Mouse (Mus musculus) midbrain, postnatal 0 days (tissue): ENCODE measurements around the gene Pcare. TPM values are rescaled to one million over a fixed set of nuclear protein-coding genes. Genes with fewer than 3 reads are reported as not detected.
A peak's percentile ranks its signal among the peaks of the same experiment; 100 is the strongest.

Source experiments
- ATAC-seq: fragments of 200-750 bp; cut with Nextera tagmentation; 2 replicates; pipeline ENCODE4 v1.8.0; 2017; ENCODE audit warnings: moderate number of reproducible peaks, mild to moderate bottlenecking, moderate TSS enrichment, moderate library complexity; ENCODE audit not compliant: low FRiP score
- DNase-seq: peaks from one replicate; pipeline ENCODE4 v3.0.0-alpha.2; 2015; ENCODE audit warnings: low spot score
- H3K27ac ChIP-seq: fragments of 300-500 bp; sonication (generic); 2 replicates; pipeline ENCODE4 v1.5.1; 2014; ENCODE audit warnings: low read depth, mild to moderate bottlenecking, low read length, mixed read lengths
- H3K27me3 ChIP-seq: fragments of 300-500 bp; sonication (generic); 2 replicates; pipeline ENCODE4 v1.6.1; 2014; ENCODE audit warnings: low read length, control low read depth, mixed read lengths; ENCODE audit not compliant: insufficient read depth
- H3K36me3 ChIP-seq: fragments of 300-500 bp; sonication (generic); 2 replicates; pipeline ENCODE4 v1.6.1; 2014; ENCODE audit warnings: low read length, control low read depth, mixed read lengths; ENCODE audit not compliant: insufficient read depth
- H3K4me1 ChIP-seq: fragments of 300-500 bp; sonication (generic); 2 replicates; pipeline ENCODE4 v1.6.1; 2014; ENCODE audit warnings: mild to moderate bottlenecking, control low read depth, antibody characterized with exemption, low read length, mixed read lengths; ENCODE audit not compliant: insufficient read depth
- H3K4me2 ChIP-seq: fragments of 300-500 bp; sonication (generic); 2 replicates; pipeline ENCODE4 v1.6.1; 2014; ENCODE audit warnings: low read depth, mild to moderate bottlenecking, low read length, mixed read lengths; ENCODE audit not compliant: poor library complexity, severe bottlenecking
- H3K4me3 ChIP-seq: fragments of 300-500 bp; sonication (generic); 2 replicates; pipeline ENCODE4 v1.5.1; 2014; ENCODE audit warnings: low read depth, mild to moderate bottlenecking, low read length, moderate library complexity
- H3K9ac ChIP-seq: fragments of 300-500 bp; sonication (generic); replicated peaks from 2 replicates; pipeline ENCODE4 v1.6.1; 2014; ENCODE audit warnings: mild to moderate bottlenecking, low read length, moderate library complexity, mixed read lengths; ENCODE audit not compliant: poor library complexity, severe bottlenecking
- H3K9me3 ChIP-seq: fragments of 300-500 bp; sonication (generic); 2 replicates; pipeline ENCODE4 v1.6.1; 2016; ENCODE audit warnings: low read length, control low read depth
- CTCF ChIP-seq: IDR thresholded peaks from 2 replicates; pipeline ENCODE4 v1.5.1; 2016; ENCODE audit warnings: antibody characterized with exemption, mild to moderate bottlenecking
- WGBS: fragments of 180-500 bp; shearing (Covaris S2); extraction: QIAGEN DNeasy Blood & Tissue Kit; methylation state at CpG from one replicate; pipeline ENCODE4 v1.1.7; 2014; 5-methylcytosine and 5-hydroxymethylcytosine counted together
- polyA plus RNA-seq: library from polyadenylated mRNA; unstranded; fragments of >200 nt; fragmentation: Nextera tagmentation; extraction: Ambion mirVana; gene quantifications from 2 replicates; pipeline ENCODE4 v1.2.1, GENCODE M21; 2015
- total RNA-seq: library from RNA; depleted of rRNA; stranded (reverse); fragments of >200 nt; gene quantifications from 2 replicates; pipeline ENCODE4 v1.2.3, GENCODE M21; 2014

Gene Pcare
- total and polyA plus RNA-seq, 2 experiments from 2014 or later: 0.11 TPM; not detected in 1

DNA sequence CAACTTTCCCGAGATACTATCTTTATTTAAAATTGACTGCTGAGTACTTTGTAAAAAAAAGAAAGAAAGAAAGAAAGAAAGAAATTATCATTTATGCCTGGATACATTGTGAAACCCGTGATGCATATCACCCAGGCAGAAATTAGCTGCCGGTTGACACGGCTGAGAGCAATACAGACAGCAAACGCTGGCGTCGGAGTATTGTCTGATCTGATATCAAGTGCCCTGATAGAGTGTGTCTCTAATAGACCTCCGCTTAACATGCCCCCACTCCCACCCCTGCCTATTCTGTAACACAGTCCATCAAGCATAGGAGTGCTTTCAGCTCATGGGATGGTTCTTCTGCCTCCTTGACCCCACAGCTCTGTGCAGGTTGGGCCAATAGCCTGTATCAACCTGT is 5.1 kb downstream of the Pcare start:
- H3K4me3 ChIP-seq: no peak overlapping the region
- TF ChIP-seq CTCF: no peak
- WGBS: 59% methylated on average over 8 of the region's 8 CpGs
- H3K27ac ChIP-seq: no peak overlapping the region
- H3K9ac ChIP-seq: no peak overlapping the region
- H3K9me3 ChIP-seq: no peaks in the 10 kb centered on the region
- H3K36me3 ChIP-seq: no peaks in the 10 kb centered on the region
- H3K4me1 ChIP-seq: no peaks in the 10 kb centered on the region
- ATAC-seq (no peak), DNase-seq (no peak)
- no peaks in the 10 kb centered on the region for H3K27me3 ChIP-seq
- H3K4me2 ChIP-seq: no peak overlapping the region

DNA sequence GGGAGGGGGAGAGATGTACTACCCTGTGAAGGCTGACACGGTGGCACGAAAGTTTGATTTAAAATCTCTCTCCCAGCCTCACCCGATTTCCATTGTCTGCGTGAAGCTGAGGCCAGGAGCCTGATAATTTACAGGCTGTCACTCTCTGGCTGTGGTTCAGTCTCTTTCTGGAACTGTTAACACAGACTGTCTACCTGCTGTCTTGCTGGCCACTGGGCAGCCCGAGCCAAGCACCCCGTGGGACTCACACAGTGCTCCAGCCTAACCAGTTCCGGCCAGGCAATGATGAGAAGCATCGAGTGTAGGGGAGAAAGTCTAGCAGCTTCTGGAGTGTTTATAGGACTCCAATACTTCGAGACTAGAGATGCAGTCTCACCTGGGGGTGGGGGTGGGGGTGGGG is 6.6 kb downstream of the Pcare start:
- 75% methylated on average over 9 of the region's 9 CpGs for WGBS
- no peak overlapping the region for H3K9ac ChIP-seq
- H3K4me2 ChIP-seq: no peak overlapping the region
- no peaks in the 10 kb centered on the region for H3K9me3 ChIP-seq
- no peak overlapping the region for H3K4me3 ChIP-seq
- no peak overlapping the region for H3K27ac ChIP-seq
- no peaks in the 10 kb centered on the region for H3K27me3 ChIP-seq
- no peak for TF ChIP-seq CTCF
- ATAC-seq (no peak), DNase-seq (peak; percentile 19)
- H3K4me1 ChIP-seq: no peaks in the 10 kb centered on the region
- H3K36me3 ChIP-seq: no peaks in the 10 kb centered on the region

GRCm38 (mm10) chr17:71742935-71743334 is 9.8 kb downstream of the Pcare start:
- Histone ChIP-seq H3K9me3 (no peaks in the 10 kb centered on the region), H3K4me1 (no peaks in the 10 kb centered on the region), H3K9ac (no peak overlapping the region), H3K27me3 (no peaks in the 10 kb centered on the region), H3K27ac (no peak overlapping the region), H3K36me3 (no peaks in the 10 kb centered on the region), H3K4me2 (no peak overlapping the region), H3K4me3 (no peak overlapping the region)
- peak; percentile 34 for DNase-seq
- WGBS: 31% methylated on average over 5 of the region's 5 CpGs
- TF ChIP-seq CTCF: no peak
- no peak for ATAC-seq

- ATAC-seq: no peak
- Histone ChIP-seq H3K4me3 (no peak overlapping the region), H3K27me3 (no peaks in the 10 kb centered on the region), H3K4me1 (no peaks in the 10 kb centered on the region), H3K4me2 (no peak overlapping the region), H3K9me3 (no peaks in the 10 kb centered on the region), H3K27ac (no peak overlapping the region), H3K9ac (no peak overlapping the region), H3K36me3 (no peaks in the 10 kb centered on the region)
- WGBS: 86% methylated on average over 3 of the region's 3 CpGs
- TF ChIP-seq CTCF: no peak
- no peak for DNase-seq
These were observed 10.5 kb downstream of the Pcare start for GRCm38 (mm10) chr17:71742156-71742555.

GRCm38 (mm10) chr17:71736442-71736841 is 16.3 kb downstream of the Pcare start:
- no peak for TF ChIP-seq CTCF
- no peak overlapping the region for H3K27ac ChIP-seq
- H3K9ac ChIP-seq: no peak overlapping the region
- 77% methylated on average over 3 of the region's 3 CpGs for WGBS
- ATAC-seq (no peak), DNase-seq (no peak)
- no peaks in the 10 kb centered on the region for H3K36me3 ChIP-seq
- H3K4me1 ChIP-seq: no peaks in the 10 kb centered on the region
- H3K9me3 ChIP-seq: no peaks in the 10 kb centered on the region
- H3K4me3 ChIP-seq: no peak overlapping the region
- no peaks in the 10 kb centered on the region for H3K27me3 ChIP-seq
- H3K4me2 ChIP-seq: no peak overlapping the region

DNA sequence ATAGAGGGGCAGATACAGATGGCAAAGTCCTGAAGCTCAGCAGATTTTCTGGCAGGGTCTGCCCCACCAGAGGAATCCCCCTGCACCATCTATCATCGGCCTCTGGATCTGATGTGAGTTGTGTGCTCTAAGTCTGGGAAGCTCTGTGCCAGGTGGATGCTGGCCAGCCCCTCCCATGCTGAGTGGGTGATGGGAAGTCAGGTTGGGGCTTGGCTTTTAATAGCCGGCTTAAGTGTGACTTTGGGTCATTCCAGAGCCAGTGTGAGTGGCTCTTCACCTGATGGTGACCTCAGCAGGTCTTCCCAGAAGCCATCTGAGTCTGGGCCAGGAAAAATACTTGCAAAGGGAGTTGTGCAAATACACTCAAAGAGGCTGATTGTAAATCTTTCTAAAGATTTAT is 22.0 kb downstream of the Pcare start:
- no peak for DNase-seq
- no peaks in the 10 kb centered on the region for H3K36me3 ChIP-seq
- ATAC-seq: no peak
- H3K4me2 ChIP-seq: no peak overlapping the region
- H3K27me3 ChIP-seq: no peaks in the 10 kb centered on the region
- TF ChIP-seq CTCF: no peak
- no peaks in the 10 kb centered on the region for H3K4me1 ChIP-seq
- no peak overlapping the region for H3K4me3 ChIP-seq
- 84% methylated on average over 2 of the region's 2 CpGs for WGBS
- H3K27ac ChIP-seq: no peak overlapping the region
- no peaks in the 10 kb centered on the region for H3K9me3 ChIP-seq
- no peak overlapping the region for H3K9ac ChIP-seq
